Mouse (Mus musculus) ES-E14 (cell line): ENCODE measurements around the gene Cfap299.

Experiments
- CHD2 ChIP-seq: IDR thresholded peaks from 2 replicates; pipeline ENCODE4 v1.6.1; 2014; ENCODE audit warnings: mild to moderate bottlenecking, low read depth, low read length, inconsistent platforms
- HCFC1 ChIP-seq: IDR thresholded peaks from 2 replicates; pipeline ENCODE4 v1.6.1; 2012; ENCODE audit warnings: low read length, inconsistent platforms, borderline replicate concordance; ENCODE audit not compliant: insufficient read depth
- MAFK ChIP-seq: IDR thresholded peaks from 2 replicates; pipeline ENCODE4 v1.6.1; 2014; ENCODE audit warnings: mild to moderate bottlenecking, low read depth, low read length, inconsistent platforms; ENCODE audit not compliant: insufficient read depth
- ZC3H11A ChIP-seq: IDR thresholded peaks from 2 replicates; pipeline ENCODE4 v1.6.1; 2012; ENCODE audit warnings: low read depth, mild to moderate bottlenecking, inconsistent platforms, low read length, borderline replicate concordance

GRCm38 (mm10) chr5:98788568-98788967 is 459.5 kb downstream of the Cfap299 start:
- TF ChIP-seq HCFC1, result no peak
- TF ChIP-seq CHD2, result no peak
- no peak for TF ChIP-seq ZC3H11A
- no peak for TF ChIP-seq MAFK
